Mouse (Mus musculus) 3134 (cell line): Measurements from ENCODE around the gene Farsa.

Experiments used
- DNase-seq: peaks from one replicate; pipeline ENCODE4 v3.0.0-alpha.2; 2011; ENCODE audit warnings: low spot score; ENCODE audit not compliant: insufficient read length; ENCODE audit errors: extremely low read depth

The Farsa gene

GRCm38 (mm10) chr8:84834866-84835855 is 21.6 kb upstream of the Farsa start:
- no peak for DNase-seq

DNA sequence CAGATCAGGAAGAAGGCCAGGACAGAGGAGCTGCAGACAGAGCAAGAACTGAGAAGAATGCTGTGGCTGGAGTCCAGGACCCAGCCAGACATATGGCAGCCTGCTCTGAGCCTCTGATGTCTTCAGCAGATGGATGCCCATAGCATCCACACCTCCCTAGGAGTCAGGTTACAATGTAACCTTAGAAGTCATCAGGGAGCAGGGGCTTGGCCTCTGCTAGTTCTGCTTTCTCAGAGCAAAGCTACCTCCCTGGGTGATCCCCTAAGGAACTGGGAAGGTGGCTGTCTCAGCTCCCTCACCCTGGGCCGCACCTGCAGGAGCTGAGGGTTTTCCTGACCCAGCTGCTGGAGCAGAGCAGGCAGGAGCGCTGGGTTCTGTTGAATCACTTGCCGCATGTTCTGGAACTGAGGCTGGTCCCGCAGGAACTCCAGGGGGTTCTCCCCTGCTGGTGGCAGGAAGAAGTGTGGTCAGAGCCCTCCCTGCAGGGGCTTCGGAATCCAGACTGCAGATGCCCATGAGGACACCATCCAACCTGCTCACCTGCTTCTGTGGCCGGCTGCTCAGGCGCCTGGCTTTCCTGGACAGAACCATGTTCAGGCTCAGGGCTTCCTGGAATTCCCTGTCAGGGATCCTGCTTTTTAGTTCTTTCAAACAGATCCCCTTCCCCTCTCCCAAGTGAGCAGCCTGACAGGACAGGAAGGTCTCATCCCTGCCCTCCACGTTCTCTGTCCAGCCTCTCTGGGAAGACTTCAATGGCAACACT is 19.5 kb upstream of the Farsa start:
- DNase-seq: no peak

DNA sequence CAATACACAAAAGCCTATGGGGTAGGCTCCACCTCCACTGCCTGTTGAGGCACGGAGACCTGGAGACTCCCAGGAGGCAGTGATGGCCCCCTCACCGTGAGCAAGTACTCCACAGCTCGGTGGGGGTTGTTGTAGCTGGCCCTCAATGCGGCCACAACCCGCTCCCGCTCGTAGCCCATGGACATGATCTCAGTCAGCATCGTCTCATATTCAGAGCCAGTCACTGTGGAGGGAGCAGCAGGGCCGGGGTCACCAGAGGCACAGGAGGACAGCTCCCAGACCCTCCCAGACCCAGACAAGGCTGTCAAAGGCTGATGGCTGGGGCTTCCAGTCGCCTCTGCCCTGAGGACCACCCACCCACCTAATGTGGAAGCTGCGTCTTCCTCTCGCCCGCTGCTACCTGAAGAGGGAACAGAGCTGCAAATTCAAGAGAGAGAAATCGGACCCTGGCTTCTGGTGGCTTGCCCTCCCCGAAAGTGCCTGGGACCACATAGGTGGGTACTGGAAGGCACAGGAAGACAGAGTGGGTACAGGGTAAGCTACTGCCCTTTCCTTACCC is 18.8 kb upstream of the Farsa start:
- DNase-seq: no peak

DNA sequence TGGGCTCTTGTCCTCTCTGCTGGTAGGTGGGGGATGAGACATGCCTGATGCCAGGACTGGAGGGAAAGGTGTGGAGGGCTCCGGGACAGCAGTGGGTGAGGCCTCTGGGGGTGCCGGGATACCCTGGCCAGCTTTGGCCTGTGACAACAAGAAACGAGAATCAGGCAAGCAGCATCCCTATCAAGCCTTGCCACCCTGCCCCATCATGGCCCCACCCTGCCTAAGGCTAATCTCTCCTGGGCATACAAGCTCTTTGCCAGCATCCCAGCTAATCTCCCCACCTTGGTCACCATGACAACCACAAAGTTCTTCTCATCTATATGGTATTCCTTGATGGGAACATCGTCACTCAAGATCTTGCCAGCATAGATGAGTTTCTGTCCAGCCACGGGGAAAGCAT is 18.3 kb upstream of the Farsa start:
- no peak for DNase-seq

DNA sequence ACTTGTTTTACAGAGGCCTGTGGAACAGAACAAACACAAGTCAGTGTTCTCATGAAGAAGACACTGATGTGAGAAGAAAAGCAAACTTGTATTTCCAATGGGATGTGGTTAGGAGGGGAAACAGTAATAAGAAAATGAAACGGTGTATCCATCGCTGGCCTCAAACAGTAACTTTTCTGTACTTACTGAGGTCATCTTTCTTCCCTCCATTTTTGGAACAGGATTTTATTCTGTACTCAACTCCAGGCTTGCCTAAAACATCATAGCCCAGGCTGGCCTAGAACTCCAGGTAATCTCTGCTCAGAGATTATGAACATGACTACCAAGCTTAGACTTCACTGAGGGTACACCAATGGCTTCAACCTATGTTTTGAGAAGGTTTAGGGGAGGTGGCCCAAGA is 17.4 kb upstream of the Farsa start:
- DNase-seq: no peak

DNA sequence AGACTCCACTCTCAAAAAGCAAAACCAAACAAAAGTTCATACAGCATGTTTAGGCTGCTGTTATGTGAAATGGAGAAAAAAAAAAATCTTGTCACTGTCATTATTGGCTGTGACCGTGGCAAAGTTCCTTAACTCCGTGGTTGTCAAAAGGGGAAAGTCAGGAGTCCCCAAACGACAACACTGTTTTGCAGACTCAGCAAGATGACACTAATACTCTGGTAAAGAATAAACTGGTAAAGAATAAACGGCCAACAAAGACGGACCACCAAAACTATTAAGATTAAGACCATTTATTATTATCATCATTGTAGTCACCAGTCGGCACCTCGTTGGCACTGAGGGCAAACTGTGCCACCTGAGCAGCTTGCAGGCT is 16.9 kb upstream of the Farsa start:
- no peak for DNase-seq

DNA sequence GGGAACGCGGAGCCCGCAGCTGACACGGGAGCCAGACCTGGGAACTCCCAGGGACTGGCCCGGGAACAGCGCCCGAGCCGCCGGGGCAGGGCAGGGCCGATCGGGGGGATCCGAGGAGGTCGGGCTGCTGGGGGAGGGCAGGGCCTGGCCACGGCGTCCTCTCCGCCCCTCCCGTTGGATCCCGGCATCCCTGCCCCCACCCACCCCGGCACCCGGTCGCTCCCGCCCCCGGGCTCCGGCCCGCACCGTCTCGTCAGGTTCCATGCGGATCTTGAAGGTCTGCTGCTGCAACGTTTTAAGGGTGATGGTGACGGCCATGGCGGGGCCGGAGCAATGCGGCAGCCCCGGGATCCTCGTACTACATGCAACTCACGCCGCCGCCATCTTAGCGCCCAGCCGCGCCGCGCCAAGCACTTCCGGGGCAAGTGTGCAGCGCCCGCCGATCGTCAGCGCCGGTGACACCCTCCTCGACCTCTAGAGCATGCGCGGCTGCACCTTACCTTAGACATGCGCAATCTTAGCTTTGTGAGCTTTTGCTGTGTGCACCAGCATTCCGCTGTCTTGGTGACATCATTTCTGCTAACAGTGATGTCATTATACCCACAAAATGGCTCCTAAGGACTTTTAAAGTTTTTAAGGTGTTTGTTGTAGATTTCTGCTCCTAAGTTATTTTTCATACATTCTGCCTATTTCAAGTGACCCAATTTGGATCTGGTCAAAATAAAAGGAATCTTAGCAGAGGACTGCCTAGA is 16.4 kb upstream of the Farsa start, which contains the start of gene Rad23a:
Rad23a (minus strand) TSS at position 418 of the 752 bp plus-strand sequence.
- DNase-seq: peak; percentile 95

DNA sequence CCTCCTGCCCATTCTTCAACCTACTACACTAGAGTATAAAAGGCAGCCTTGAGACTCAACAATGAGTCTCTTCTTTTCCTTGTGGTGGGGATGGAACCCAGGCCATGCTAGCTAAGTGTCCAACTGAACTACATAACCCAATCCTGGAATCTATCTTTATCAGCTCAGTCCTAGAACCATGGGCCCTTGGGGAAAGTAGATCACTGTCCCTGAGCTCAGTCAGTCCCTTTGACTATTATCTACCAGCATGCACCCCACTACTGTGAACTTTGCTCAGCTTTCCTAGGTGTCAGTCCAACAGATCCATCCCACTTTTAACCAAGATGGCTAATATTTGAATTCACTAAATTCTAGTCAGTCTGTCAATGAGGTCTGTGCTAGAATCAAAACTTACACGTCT is 15.3 kb upstream of the Farsa start:
- DNase-seq: no peak

- DNase-seq: no peak
Measured at GRCm38 (mm10) chr8:84844397-84845070, 12.3 kb upstream of the Farsa start.

GRCm38 (mm10) chr8:84845355-84846093 is 11.3 kb upstream of the Farsa start:
- DNase-seq: peak; percentile 21

GRCm38 (mm10) chr8:84846094-84846721 is 10.6 kb upstream of the Farsa start:
- no peak for DNase-seq

- DNase-seq: peak; percentile 99
Measured at GRCm38 (mm10) chr8:84846722-84847572, 9.8 kb upstream of the Farsa start, which contains the start of gene Calr. TSS of gene Calr (minus strand) at chr8:84846934.

- no peak for DNase-seq
Measured at GRCm38 (mm10) chr8:84847684-84848435, 8.9 kb upstream of the Farsa start.

DNA sequence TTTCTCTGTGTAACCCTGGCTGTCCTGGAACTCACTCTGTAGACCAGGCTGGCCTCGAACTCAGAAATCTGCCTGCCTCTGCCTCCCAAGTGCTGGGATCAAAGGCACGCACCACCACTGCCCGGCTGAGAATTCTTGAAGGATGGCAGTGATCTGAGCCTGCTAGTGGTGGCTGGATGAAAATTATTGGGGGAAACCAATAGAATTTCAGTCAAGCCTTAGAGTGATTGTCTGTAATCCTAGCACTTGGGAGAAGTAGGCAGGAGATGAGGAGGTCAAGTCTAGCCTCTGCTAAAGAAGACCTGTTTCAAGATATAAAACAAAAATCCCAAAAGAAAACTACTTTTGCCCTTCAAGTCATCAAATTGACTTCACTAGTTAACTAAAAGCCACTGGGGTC is 355 bp upstream of the Farsa start:
- no peak for DNase-seq

DNA sequence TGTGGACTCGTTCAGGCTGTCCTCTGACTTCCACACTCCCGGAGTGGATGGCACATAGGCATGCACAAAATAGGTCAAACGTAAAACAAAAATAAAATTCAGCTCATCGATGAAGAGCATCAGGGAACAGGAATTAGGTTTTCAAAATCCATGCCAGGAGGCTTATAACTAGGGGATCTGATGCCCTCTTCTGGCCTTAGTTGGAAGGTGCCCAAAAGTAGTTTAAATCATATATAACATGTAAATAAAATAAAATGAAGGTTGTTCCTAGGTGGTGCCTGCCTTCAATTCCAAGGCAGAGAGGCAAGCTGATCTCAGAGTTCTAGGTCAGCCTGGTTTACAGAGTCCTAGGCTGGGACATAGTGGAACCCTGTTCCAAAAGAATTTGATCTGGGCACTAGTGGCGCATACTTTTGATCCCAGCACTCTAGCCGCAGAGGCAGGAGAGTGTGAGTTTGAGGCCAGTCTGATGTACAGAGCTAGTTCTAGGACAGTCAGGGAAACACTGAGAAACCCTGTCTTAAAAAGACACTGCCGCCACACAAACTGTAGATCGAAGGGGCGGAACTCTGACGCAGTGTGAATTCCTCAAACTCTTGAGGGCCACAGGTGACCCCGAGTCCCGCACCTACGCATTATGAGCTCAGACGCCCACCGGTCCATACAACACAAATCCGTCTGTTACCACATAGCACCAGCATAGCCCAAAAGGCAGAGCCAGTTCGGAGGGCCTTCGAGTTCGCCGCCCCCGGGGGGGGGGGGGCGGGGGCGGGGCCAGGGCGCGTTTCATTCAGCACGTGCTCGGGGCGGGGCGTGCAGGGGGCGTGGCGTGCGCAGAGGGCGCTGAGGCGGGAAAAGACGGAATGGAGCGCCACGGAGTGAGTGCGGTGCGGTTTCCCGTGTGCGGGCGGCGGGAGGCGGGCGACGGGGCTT is 14.9 kb downstream of the Farsa start, which contains the start of gene Syce2:
Syce2 (plus strand) TSS at position 736 of the 933 bp plus-strand sequence.
- no peak for DNase-seq
